Mouse (Mus musculus): Measurements from ENCODE around the gene Gm10912.

- TF ChIP-seq GATA1 (IDR thresholded peaks at IDR 0.05; ENCODE audit: low read length) (no peak), TAL1 (IDR thresholded peaks at IDR 0.05; ENCODE audit: low read length) (no peak)
Measured at GRCm38 (mm10) chr2:104028139-104028723, 37.4 kb upstream of the Gm10912 start, which contains the start of gene 4931422A03Rik.

Data from erythroblast, embryonic 14.5 days (primary cell).